Mouse (Mus musculus): ENCODE measurements around the gene Mybphl. TPM values are rescaled to one million over a fixed set of nuclear protein-coding genes. Genes with fewer than 3 reads are reported as not detected.
A peak's percentile ranks its signal among the peaks of the same experiment; 100 is the strongest.

Mybphl gene
- polyA plus RNA-seq (2015; fragmentation: Nextera tagmentation; extraction: Ambion mirVana) = not detected in 2 replicates

DNA sequence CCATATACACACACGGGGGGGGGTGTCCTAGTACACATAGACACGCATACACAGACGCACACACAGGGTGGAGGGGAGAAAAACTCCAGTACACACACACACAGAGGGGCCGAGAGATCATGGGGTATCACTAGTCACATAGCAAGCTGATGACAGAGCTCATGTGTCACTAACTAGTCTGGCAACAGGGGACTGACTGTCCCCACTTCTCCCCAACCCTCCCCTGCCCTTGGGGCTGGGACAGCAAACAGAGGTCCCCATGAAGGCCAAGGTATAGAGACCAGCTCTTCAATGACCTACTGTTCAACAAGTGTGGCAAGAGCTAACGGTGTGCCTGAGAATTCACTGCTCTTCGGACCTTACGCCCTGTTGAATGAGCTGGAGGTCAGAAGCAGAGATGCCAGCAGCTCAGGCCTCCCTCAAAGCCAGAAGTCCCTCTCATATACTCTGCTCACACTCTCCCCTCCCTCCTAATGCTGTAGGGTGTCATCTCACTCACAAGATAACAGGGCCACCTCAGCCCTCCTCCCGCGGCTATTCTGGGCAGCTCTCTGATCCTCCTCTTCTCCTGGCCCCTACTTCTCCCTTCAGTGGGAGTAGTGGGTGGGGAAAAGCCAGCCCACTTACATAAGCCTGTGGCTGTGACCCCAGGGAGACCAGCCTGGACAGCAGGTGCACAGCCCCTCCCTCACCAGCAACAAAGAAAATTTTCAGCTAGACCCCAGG is at the start of gene Mybphl:
Mybphl (plus strand) TSS at position 642 of the 726 bp plus-strand sequence.
- Histone ChIP-seq H3K4me1 (replicated peaks) (peaks cover 11% of the 10 kb centered on the region), H3K9ac (no peak within 1 kb of the TSS), H3K27ac (no peak within 1 kb of the TSS), H3K36me3 (no peaks in the 10 kb centered on the region), H3K27me3 (replicated peaks) (no peaks in the 10 kb centered on the region), H3K4me3 (replicated peaks) (no peak within 1 kb of the TSS), H3K4me2 (replicated peaks) (no peak within 1 kb of the TSS), H3K9me3 (no peaks in the 10 kb centered on the region)
- WGBS = 65% methylated on average over 9 of the region's 9 CpGs
- no peak for ATAC-seq

DNA sequence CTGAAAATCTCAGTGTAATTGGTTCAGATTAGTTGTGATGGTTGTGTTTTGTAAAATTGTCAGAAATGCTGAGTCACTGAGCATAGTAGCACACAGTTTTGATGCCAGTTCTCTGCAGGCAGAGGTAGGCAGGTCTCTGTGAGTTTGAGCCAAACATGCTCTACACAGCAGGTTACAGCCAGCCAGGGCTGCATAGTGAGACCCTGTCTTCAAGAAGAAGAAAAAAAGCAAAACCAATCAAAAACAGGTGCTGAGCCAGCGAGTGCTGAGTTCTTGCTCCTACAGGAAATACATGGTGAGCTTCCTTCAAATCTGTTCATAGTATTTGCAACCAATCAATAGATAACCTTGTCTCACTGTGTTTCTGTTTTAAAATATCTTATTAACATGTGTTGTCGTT is 46.2 kb upstream of the Mybphl start:
- ATAC-seq = no peak
- H3K27me3 ChIP-seq (replicated peaks) = no peaks in the 10 kb centered on the region
- no peak overlapping the region for H3K4me3 ChIP-seq (replicated peaks)
- H3K9ac ChIP-seq = no peak overlapping the region
- H3K4me2 ChIP-seq (replicated peaks) = no peak overlapping the region
- H3K36me3 ChIP-seq = no peaks in the 10 kb centered on the region
- no peaks in the 10 kb centered on the region for H3K4me1 ChIP-seq (replicated peaks)
- 72% methylated on average over 2 of the region's 2 CpGs for WGBS
- H3K27ac ChIP-seq = no peak overlapping the region
- no peaks in the 10 kb centered on the region for H3K9me3 ChIP-seq

DNA sequence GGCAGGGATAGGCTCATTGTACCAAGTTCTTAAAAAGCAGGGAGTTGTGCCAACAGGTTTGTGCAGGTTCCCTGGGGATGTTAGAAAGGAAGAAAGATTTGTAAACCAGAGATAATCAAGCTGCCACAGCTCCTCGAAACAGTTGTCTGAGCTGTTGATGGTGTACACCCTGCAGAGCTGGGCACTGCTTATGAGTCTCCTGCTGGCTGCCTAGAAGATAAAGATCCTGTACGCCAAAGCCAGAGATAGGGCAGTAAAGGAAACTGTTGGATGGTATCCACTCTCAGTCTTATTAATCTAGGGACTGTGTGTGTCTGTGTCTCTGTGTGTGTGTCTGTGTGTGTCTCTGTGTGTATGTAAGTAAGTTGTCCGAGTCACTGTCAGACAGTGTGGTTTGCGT is 43.0 kb upstream of the Mybphl start:
- no peak for ATAC-seq
- no peaks in the 10 kb centered on the region for H3K4me1 ChIP-seq (replicated peaks)
- no peak overlapping the region for H3K4me3 ChIP-seq (replicated peaks)
- H3K27ac ChIP-seq = no peak overlapping the region
- no peaks in the 10 kb centered on the region for H3K36me3 ChIP-seq
- no peaks in the 10 kb centered on the region for H3K9me3 ChIP-seq
- WGBS = 81% methylated on average over 4 of the region's 4 CpGs
- no peaks in the 10 kb centered on the region for H3K27me3 ChIP-seq (replicated peaks)
- H3K9ac ChIP-seq = no peak overlapping the region
- H3K4me2 ChIP-seq (replicated peaks) = no peak overlapping the region

DNA sequence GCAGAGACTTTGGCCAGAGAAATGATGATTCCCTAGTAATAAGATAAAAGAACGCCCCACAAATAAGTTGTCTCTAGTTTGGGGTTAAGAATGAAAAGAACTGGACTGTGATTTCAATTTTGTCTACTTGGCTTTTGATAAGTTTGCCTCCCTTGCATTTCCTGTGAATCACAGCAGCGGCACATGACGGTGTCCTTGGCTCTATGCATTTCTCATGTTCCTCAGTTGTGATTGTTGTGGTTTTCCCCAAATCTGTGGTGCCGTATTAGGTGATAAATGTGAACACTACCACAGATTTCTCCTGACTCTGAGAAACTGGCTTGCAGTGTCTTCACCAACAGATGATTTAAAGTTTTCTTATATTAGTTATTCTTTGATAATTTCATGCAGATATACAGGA is 42.6 kb upstream of the Mybphl start:
- no peak overlapping the region for H3K9ac ChIP-seq
- WGBS = 85% methylated on average over 4 of the region's 4 CpGs
- H3K36me3 ChIP-seq = no peaks in the 10 kb centered on the region
- H3K27me3 ChIP-seq (replicated peaks) = no peaks in the 10 kb centered on the region
- H3K4me3 ChIP-seq (replicated peaks) = no peak overlapping the region
- no peaks in the 10 kb centered on the region for H3K4me1 ChIP-seq (replicated peaks)
- no peak overlapping the region for H3K27ac ChIP-seq
- H3K9me3 ChIP-seq = no peaks in the 10 kb centered on the region
- H3K4me2 ChIP-seq (replicated peaks) = no peak overlapping the region
- ATAC-seq = no peak

DNA sequence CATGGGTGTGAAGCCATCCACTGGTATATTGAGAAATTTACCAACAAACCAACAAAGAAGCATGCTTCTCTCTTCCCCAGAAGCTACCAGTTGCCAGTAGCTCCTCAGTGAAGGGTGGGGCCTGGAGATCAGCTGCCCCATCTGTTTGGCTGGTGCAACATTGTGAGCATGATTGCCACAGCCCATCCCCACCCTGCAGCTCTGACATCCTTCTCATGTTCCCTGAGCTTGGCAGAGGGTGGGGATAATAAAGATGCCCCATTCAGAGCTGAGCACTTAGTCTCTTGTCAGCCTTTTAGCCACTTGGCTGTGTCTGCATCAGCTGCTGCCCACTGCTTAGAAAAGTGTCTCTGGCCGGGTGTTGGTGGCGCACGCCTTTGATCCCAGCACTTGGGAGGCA is 41.7 kb upstream of the Mybphl start:
- Histone ChIP-seq H3K4me1 (replicated peaks) (no peaks in the 10 kb centered on the region), H3K9me3 (no peaks in the 10 kb centered on the region), H3K4me3 (replicated peaks) (no peak overlapping the region), H3K9ac (no peak overlapping the region), H3K27ac (no peak overlapping the region), H3K36me3 (no peaks in the 10 kb centered on the region), H3K4me2 (replicated peaks) (no peak overlapping the region), H3K27me3 (replicated peaks) (no peaks in the 10 kb centered on the region)
- no peak for ATAC-seq
- WGBS = 90% methylated on average over 3 of the region's 3 CpGs

DNA sequence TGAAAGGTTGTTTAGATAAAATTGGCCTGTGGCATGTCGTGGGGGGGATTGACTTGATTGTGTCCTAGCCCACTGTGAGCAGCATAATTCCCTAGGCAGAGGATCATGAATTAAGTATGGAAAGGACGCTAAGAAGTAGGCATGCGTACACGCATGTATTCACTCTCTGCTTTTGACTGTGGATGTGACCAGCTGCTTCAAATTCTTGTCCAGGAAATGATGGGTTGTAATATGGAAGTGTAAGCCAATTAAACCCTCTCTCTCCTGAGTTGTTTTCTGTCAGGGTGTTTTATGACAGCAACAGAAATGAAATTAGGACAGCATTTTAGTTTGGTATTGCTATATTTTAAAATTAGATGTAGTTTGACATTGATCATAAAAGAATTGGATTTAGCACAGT is 39.9 kb upstream of the Mybphl start:
- Histone ChIP-seq H3K27ac (no peak overlapping the region), H3K4me3 (replicated peaks) (no peak overlapping the region), H3K9me3 (no peaks in the 10 kb centered on the region), H3K9ac (no peak overlapping the region), H3K27me3 (replicated peaks) (no peaks in the 10 kb centered on the region), H3K36me3 (no peaks in the 10 kb centered on the region), H3K4me1 (replicated peaks) (peaks cover 5% of the 10 kb centered on the region; the same call in 1 of the 2 replicates), H3K4me2 (replicated peaks) (no peak overlapping the region)
- WGBS = 87% methylated on average over 4 of the region's 4 CpGs
- no peak for ATAC-seq

DNA sequence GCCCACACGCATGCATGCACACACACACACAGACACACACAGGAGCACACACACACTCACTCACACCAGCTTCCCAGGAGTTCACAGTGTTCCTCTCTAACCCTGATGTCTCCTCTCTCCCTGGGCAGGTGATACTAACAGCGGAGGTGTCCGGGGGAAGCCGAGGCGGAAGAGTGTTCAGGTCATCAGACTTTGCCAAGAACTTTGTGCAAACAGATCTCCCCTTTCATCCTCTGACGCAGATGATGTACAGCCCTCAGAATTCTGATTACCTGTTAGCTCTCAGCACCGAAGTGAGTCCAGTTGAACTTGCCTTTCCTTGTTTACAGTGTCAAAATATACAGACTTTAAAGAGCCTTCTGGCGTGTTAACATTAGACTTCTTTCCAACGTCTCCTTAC is 39.2 kb upstream of the Mybphl start:
- no peak for ATAC-seq
- WGBS = 81% methylated on average over 9 of the region's 9 CpGs
- no peaks in the 10 kb centered on the region for H3K27me3 ChIP-seq (replicated peaks)

DNA sequence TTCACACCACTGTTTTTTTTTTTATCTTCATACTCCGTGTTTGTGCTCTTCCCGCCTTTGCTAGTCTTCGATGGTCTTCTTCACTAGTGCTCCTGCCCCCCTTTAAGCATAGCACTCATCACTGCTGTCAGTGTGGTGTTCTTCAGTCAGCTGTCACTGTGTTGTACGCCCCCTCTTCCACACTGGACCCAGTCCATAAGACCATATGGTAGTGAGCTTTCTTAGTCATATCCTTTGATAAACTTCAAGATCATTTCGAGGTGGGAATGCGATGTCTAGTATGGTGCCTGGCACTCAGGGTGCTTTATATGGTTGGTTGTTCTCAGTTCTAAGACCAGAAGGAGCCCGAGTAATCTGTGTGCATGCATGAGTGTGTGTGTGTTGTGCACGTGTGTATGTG is 37.4 kb upstream of the Mybphl start:
- no peak overlapping the region for H3K9ac ChIP-seq
- no peak for ATAC-seq
- no peak overlapping the region for H3K27ac ChIP-seq
- no peaks in the 10 kb centered on the region for H3K9me3 ChIP-seq
- no peaks in the 10 kb centered on the region for H3K36me3 ChIP-seq
- H3K4me1 ChIP-seq (replicated peaks) = peaks cover 5% of the 10 kb centered on the region; the same call in 1 of the 2 replicates
- no peaks in the 10 kb centered on the region for H3K27me3 ChIP-seq (replicated peaks)
- H3K4me3 ChIP-seq (replicated peaks) = no peak overlapping the region
- 89% methylated on average over 8 of the region's 8 CpGs for WGBS
- no peak overlapping the region for H3K4me2 ChIP-seq (replicated peaks)

More for the DNA sequence above, 39.2 kb upstream of the Mybphl start:
- H3K27ac ChIP-seq = no peak overlapping the region
- peaks cover 5% of the 10 kb centered on the region; the same call in 1 of the 2 replicates for H3K4me1 ChIP-seq (replicated peaks)
- no peak overlapping the region for H3K4me3 ChIP-seq (replicated peaks)
- no peak overlapping the region for H3K9ac ChIP-seq
- H3K9me3 ChIP-seq = no peaks in the 10 kb centered on the region
- no peaks in the 10 kb centered on the region for H3K36me3 ChIP-seq
- H3K4me2 ChIP-seq (replicated peaks) = no peak overlapping the region

DNA sequence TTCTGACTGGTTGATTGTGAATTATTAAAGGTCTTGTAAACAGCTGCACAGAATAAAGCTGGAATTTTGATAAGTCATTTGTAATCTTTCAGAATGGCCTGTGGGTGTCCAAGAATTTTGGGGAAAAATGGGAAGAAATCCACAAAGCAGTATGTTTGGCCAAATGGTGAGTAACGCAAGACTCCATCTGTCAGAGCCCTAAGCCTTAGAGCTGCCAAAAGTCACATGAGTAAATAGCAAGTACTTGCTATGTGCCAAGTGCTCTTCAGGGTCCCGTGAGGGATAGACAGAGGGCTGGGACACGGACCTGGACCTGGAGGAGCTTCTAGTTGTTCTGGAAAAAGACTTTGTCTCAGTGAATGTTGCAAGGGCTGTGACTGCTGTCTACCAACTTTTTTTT is 36.8 kb upstream of the Mybphl start:
- peaks cover 5% of the 10 kb centered on the region; the same call in 1 of the 2 replicates for H3K4me1 ChIP-seq (replicated peaks)
- 0 out of 2 replicates have a peak overlapping the region, but pooled peaks have one; percentile 52 for H3K27ac ChIP-seq
- no peak overlapping the region for H3K4me3 ChIP-seq (replicated peaks)
- peak overlapping the region; percentile 4; the same call in 1 of the 2 replicates for H3K4me2 ChIP-seq (replicated peaks)
- WGBS = 58% methylated on average over 3 of the region's 3 CpGs
- no peaks in the 10 kb centered on the region for H3K27me3 ChIP-seq (replicated peaks)
- H3K9ac ChIP-seq = no peak overlapping the region
- ATAC-seq = no peak; the same call in 1 of the 2 replicates
- H3K36me3 ChIP-seq = 0 out of 2 replicates have a peak, but pooled peaks cover 4% of the 10 kb centered on the region
- H3K9me3 ChIP-seq = no peaks in the 10 kb centered on the region

DNA sequence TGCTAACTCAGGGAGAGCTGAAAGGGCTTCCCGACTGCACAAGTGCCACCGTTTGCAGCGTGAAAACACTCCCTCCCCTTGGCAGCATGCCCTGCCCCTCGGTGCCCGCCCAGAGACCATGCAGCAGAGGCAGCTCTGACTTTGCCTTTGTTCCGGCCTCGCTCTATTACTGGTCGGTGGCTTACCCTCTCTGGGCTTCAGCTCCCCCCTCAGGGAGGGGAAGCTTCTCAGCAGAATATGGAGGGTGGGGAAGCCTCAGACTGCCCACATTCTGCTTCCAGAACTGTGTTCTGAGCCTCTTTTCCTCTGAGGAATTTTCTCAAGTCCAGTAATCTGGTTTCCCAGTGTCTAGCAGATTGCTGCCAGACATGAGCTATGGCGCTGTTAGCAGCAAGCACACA is 36.3 kb upstream of the Mybphl start:
- H3K27me3 ChIP-seq (replicated peaks) = no peaks in the 10 kb centered on the region
- peak; percentile 56 for ATAC-seq
- H3K9me3 ChIP-seq = no peaks in the 10 kb centered on the region
- H3K4me1 ChIP-seq (replicated peaks) = peaks cover 5% of the 10 kb centered on the region; the same call in 1 of the 2 replicates
- H3K4me3 ChIP-seq (replicated peaks) = no peak overlapping the region
- no peak overlapping the region for H3K9ac ChIP-seq
- peak overlapping the region; percentile 52; the same call in 1 of the 2 replicates for H3K27ac ChIP-seq
- peak overlapping the region; percentile 4; the same call in 1 of the 2 replicates for H3K4me2 ChIP-seq (replicated peaks)
- 55% methylated on average over 9 of the region's 9 CpGs for WGBS
- 0 out of 2 replicates have a peak, but pooled peaks cover 4% of the 10 kb centered on the region for H3K36me3 ChIP-seq

DNA sequence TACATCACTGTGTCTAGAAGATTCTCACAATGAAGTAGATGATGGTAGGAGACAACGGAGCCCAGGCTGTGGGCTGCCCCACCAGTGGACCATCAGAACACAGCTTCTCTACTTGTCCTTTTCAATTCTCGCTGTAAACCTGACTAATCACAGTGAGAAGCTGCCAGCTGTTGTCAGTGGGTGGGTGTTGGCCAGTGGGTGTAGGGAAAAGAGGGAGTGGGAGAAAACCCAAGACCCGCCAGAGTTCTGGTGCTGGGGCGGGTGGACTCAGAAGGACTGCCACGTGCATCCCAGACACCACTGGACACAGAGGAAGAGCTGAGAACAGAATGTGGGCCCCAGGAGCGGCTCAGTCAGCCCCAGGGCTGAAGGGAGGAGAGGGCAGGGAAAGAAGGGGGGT is 33.9 kb upstream of the Mybphl start:
- 91% methylated on average over 6 of the region's 6 CpGs for WGBS
- H3K27ac ChIP-seq = no peak overlapping the region
- H3K4me3 ChIP-seq (replicated peaks) = no peak overlapping the region
- no peak overlapping the region for H3K9ac ChIP-seq
- H3K4me2 ChIP-seq (replicated peaks) = no peak overlapping the region
- peaks cover 5% of the 10 kb centered on the region; the same call in 1 of the 2 replicates for H3K4me1 ChIP-seq (replicated peaks)
- peaks cover 4% of the 10 kb centered on the region; the same call in 1 of the 2 replicates for H3K36me3 ChIP-seq
- no peak for ATAC-seq
- no peaks in the 10 kb centered on the region for H3K27me3 ChIP-seq (replicated peaks)
- H3K9me3 ChIP-seq = no peaks in the 10 kb centered on the region

DNA sequence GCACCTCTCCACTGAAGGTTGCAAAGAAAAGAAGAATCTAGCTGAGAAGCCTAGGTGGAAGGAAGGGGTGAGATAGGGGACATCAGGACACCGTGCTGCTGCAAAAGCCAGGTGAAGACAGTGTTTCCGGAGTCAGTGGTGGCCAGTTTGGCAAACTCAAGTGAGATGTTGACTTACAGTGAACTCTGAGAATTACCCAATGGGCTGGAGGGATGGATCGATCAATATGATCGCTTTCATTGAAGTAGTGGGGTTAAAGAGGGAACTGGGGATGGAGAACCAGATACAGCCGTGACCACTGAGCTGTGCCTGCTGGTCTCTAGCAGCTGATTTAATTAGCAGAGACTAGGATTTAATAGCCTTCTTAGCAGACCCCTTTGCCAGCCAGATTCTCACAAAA is 27.8 kb upstream of the Mybphl start:
- no peak overlapping the region for H3K4me2 ChIP-seq (replicated peaks)
- H3K9ac ChIP-seq = no peak overlapping the region
- H3K27ac ChIP-seq = no peak overlapping the region
- no peaks in the 10 kb centered on the region for H3K9me3 ChIP-seq
- no peaks in the 10 kb centered on the region for H3K4me1 ChIP-seq (replicated peaks)
- no peak overlapping the region for H3K4me3 ChIP-seq (replicated peaks)
- no peaks in the 10 kb centered on the region for H3K27me3 ChIP-seq (replicated peaks)
- H3K36me3 ChIP-seq = peaks cover 8% of the 10 kb centered on the region; the same call in 1 of the 2 replicates
- 89% methylated on average over 5 of the region's 5 CpGs for WGBS
- ATAC-seq = no peak

DNA sequence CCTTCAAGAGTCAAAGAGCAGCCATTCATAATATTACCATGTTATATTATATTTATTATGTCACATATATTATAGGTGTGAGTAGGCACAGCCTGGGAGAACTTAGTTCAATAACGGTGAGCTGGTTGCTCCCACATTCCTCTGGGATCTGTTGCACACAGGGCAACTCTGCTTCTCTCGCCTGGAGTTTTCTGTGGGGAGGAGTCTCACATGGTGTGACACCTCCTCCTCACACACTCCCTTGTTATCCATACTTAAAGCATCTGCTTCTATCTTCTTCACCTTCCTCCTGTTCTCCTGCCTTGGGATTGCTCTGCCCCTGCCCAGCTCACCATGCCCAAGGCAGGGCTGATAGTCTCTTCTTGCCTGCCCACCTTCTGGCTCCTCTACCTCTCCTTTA is 23.7 kb upstream of the Mybphl start:
- Histone ChIP-seq H3K4me3 (replicated peaks) (no peak overlapping the region), H3K27ac (no peak overlapping the region), H3K27me3 (replicated peaks) (no peaks in the 10 kb centered on the region), H3K9me3 (no peaks in the 10 kb centered on the region), H3K36me3 (peaks cover 7% of the 10 kb centered on the region; the same call in 1 of the 2 replicates), H3K4me1 (replicated peaks) (no peaks in the 10 kb centered on the region), H3K9ac (no peak overlapping the region), H3K4me2 (replicated peaks) (no peak overlapping the region)
- WGBS = 87% methylated on average over 2 of the region's 2 CpGs
- no peak for ATAC-seq
